Mouse (Mus musculus) lung, adult 2 months (tissue): ENCODE results near the gene Glrx5.

Source experiments
- CTCF ChIP-seq: fragments of 200-500 bp; IDR thresholded peaks from 2 replicates; pipeline ENCODE4 v1.5.1; 2011; ENCODE audit warnings: mild to moderate bottlenecking, low read length, control low read depth; ENCODE audit not compliant: insufficient read depth
- POLR2A ChIP-seq: fragments of 200-500 bp; IDR thresholded peaks from 2 replicates; pipeline ENCODE4 v1.6.1; 2011; ENCODE audit warnings: low read depth, mild to moderate bottlenecking, control low read depth, low read length, borderline replicate concordance; ENCODE audit errors: extremely low read depth

GRCm38 (mm10) chr12:105019359-105020219 lies 12.9 kb upstream of the Glrx5 start:
- TF ChIP-seq CTCF (no peak), POLR2A (no peak)
